Mouse (Mus musculus): Measurements from ENCODE around the gene Mbnl1. TPM values are rescaled to one million over a fixed set of nuclear protein-coding genes. Genes with fewer than 3 reads are reported as not detected.

The Mbnl1 gene
- total RNA-seq, 2 experiments from 2014 or later = 135 to 150 TPM

DNA sequence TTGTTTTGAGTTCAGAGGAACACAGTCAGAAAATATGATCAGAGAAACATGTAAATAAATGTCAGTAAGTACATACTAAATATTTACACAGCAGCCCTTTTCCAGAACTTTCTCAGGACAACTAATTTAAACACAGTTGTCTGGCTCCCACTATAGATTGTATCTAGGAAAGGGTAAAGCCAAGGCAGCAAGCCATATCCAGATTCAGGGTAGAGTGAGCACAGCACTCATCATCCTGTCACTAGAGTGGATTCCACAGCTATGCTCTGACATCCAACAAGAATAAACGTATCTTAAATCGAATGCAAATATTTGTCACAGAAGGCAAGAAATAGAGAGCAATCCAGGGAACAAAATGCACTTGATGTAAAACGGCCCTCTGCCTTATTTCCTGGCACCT, 165.9 kb downstream of the Mbnl1 start:
- no peak for DNase-seq (ENCODE audit: low spot score in 2 of 2)
- intact Hi-C loops (cut with DNase I) = no loop called here

DNA sequence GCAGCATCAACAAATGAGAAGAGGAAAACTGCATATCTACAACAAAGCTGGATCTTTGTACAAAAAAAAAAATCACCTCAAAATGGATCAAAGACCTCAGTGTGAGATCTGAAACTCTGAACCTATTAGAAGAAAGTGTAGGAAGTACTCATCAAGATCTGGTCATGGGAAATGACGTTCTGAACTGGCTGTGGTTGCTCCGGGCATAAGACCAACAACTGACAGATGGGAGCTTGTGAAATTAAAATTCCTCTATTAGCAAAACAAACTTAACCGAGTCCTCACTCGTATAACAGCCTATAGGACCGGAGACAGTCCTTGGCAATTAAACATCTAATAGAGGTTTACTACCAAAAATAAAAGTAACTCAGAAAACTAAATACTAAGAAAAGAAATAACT, 166.5 kb downstream of the Mbnl1 start:
- DNase-seq (ENCODE audit: low spot score in 2 of 2) = no peak
- intact Hi-C loops (cut with DNase I) = no loop called here

DNA sequence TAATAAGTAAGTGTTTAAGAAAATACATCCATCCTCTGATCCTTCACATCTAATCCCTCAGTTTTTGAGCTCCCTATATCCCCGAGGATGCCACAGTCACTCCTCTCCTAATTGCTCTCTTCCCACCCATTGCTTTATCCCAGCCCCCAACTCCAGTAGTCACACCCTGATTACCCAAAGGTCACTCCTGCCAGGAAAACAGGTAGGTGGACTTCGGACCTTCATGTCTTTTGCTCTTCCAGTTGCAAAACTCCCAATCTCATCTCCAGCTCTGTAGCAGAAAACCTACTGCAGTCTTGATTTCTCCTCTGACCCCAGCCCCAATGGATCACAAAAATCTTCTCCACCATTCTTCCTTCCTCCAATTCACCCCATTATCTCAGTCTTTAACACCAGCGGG, 169.6 kb downstream of the Mbnl1 start:
- no peak for DNase-seq (ENCODE audit: low spot score in 2 of 2)
- intact Hi-C loops (cut with DNase I) = no loop called here

DNA sequence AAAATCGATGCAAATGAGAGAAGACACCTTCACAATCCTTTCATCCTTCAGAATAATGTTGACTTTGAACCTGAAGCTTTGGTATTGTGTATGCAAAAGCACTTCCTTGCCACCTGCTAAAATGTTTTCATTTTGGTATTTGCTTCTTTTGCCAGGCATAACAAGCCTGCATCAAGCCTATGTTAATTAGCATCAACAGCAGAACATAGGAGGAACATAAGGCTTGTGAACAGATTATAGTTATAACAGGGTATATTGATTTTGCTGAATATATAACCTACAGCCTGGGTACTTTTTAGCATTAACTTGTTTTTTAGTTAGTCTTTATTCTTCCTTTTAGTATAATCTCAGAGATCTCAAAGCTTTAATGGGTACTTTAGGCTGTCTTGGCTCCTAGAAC, 172.9 kb downstream of the Mbnl1 start:
- intact Hi-C loops (cut with DNase I) = no loop called here
- no peak for DNase-seq (ENCODE audit: low spot score in 2 of 2)

DNA sequence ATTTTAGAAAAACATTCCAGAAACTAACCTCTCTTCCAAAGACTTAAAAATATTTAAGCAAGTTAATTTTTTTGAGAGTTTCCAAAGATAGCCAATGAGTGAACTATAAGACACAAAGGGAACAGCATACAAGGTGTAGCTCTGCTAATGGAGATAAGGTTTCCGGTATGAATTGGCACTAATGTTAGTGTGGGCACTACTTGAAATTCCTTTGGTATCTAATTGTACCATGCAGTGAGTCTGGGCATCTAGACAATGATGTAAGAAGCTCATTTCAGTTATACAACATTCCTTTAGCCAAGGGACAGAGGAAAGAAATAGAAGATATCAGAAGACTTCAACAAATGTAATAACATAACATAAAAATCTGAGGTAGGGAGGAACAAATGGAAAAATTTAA, 175.7 kb downstream of the Mbnl1 start:
- DNase-seq (ENCODE audit: low spot score in 2 of 2) = no peak
- intact Hi-C loops (cut with DNase I) = no loop called here

DNA sequence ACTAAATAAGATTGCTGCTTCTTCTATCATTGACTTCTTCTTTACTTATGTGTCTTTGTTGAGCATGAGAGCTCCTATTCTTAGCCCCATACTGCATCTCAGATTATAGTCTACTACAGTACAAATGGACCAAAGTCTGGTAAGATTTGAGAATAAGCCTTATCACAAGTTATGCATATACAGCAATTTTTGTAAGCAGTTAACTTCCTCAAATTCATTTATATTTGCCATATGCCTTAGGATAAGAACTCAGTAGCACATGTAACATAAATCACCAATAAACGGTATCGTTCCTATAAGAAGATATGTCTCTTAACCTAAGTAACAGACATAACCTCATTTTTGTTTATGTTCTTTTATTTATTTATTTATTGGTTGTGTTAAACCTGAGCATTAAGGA, 188.1 kb downstream of the Mbnl1 start:
- intact Hi-C loops (cut with DNase I) = no loop called here
- no peak for DNase-seq (ENCODE audit: low spot score in 2 of 2)

All from left cerebral cortex, postnatal 25 days (tissue).